Mouse (Mus musculus) myocyte (in vitro differentiated cells): ENCODE results near the gene Mup10. TPM values are rescaled to one million over a fixed set of nuclear protein-coding genes. Genes with fewer than 3 reads are reported as not detected.
"Not testable (repeated sequence)": the region's sequence is repeated elsewhere in the genome, so short reads cannot be mapped to it uniquely, and the experiment has no call there.

Experiments
- H3K27me3 ChIP-seq: one replicate; pipeline ENCODE4 v1.6.1; 2011; ENCODE audit not compliant: control insufficient read depth, insufficient read depth, insufficient read length
- H3K36me3 ChIP-seq: one replicate; pipeline ENCODE4 v1.6.1; 2011; ENCODE audit not compliant: control insufficient read depth, insufficient read depth
- H3K4me2 ChIP-seq: one replicate; pipeline ENCODE4 v1.6.1; 2011; ENCODE audit warnings: low read depth, control low read depth
- H3K4me3 ChIP-seq: one replicate; pipeline ENCODE4 v1.5.1; 2011; ENCODE audit warnings: mild to moderate bottlenecking, control low read depth, moderate library complexity
- H3K79me2 ChIP-seq: one replicate; pipeline ENCODE4 v1.6.1; 2011; ENCODE audit not compliant: control insufficient read depth, insufficient read depth
- H3ac ChIP-seq: one replicate; pipeline ENCODE4 v1.6.1; 2011; ENCODE audit not compliant: control insufficient read depth, insufficient read length
- polyA plus RNA-seq: library from polyadenylated mRNA; unstranded; fragments of >200 nt; fragmentation: generic; extraction: Trizol; gene quantifications from one replicate; pipeline ENCODE4 v1.2.1, GENCODE M21; 2012; ENCODE audit warnings: missing spikeins

Gene Mup10
- not detected for polyA plus RNA-seq

DNA sequence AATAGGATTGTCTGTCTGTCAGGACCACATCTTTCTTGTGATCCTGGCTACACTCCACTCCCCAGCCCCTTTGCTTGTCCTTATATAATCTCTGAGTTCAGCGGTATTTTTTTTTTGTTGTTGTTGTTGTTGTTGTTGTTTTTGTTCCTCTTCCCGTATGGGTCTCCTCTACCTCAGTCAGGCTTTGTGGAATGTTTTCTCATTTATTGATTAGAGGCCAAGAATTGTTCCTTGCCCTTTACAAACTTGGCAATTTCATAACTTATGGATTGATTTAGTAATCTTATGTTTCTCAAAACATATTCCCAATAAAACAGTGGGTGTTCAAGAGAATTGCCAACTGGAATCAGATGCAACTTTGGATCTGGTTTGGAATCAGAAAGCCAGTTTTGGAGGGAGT lies at the start of gene Mup10:
Mup10 (minus strand) TSS at position 101 of the 400 bp plus-strand sequence.
- H3K79me2 ChIP-seq, H3K36me3 ChIP-seq, H3ac ChIP-seq: not testable (repeated sequence)

More for the DNA sequence above, at the start of gene Mup10:
- not testable (repeated sequence) for H3K27me3 ChIP-seq, H3K4me3 ChIP-seq, H3K4me2 ChIP-seq

Other genes with a start within 250 kb of the Mup10 start
- not detected for gene Mup9, start 160.2 kb downstream of the Mup10 start, polyA plus RNA-seq
- not detected for gene Mup1, start 80.2 kb downstream of the Mup10 start, polyA plus RNA-seq
- gene Mup11, start 80.2 kb upstream of the Mup10 start, polyA plus RNA-seq: not detected
- not detected for gene Mup12, start 159.1 kb upstream of the Mup10 start, polyA plus RNA-seq
- not detected for gene Mup22, start 239.3 kb upstream of the Mup10 start, polyA plus RNA-seq